Mouse (Mus musculus): ENCODE measurements around the gene Tsga13.
A peak's percentile ranks its signal among the peaks of the same experiment; 100 is the strongest.

The Tsga13 gene

GRCm38 (mm10) chr6:30915473-30915872, at the start of gene Tsga13:
Gene Tsga13 (minus strand): TSS chr6:30915573.
- no peak for DNase-seq (ENCODE audit: low read depth, low spot score)

GRCm38 (mm10) chr6:30958736-30959540, 43.6 kb upstream of the Tsga13 start, which contains the start of gene Klf14:
Gene Klf14 (minus strand): TSS chr6:30959078.
- DNase-seq (ENCODE audit: low read depth, low spot score): no peak

GRCm38 (mm10) chr6:30957784-30958735, 42.7 kb upstream of the Tsga13 start:
- DNase-seq (ENCODE audit: low read depth, low spot score): no peak

GRCm38 (mm10) chr6:30939264-30939663, 23.9 kb upstream of the Tsga13 start:
- no peak for DNase-seq (ENCODE audit: low read depth, low spot score)

GRCm38 (mm10) chr6:30922821-30923220, 7.4 kb upstream of the Tsga13 start:
- DNase-seq (ENCODE audit: low read depth, low spot score): no peak

- no peak for DNase-seq (ENCODE audit: low read depth, low spot score)
Measured at GRCm38 (mm10) chr6:30921826-30922225, 6.5 kb upstream of the Tsga13 start.

- DNase-seq (ENCODE audit: low read depth, low spot score): no peak
Measured at GRCm38 (mm10) chr6:30920834-30921675, 5.7 kb upstream of the Tsga13 start.

GRCm38 (mm10) chr6:30907970-30908369, 7.4 kb downstream of the Tsga13 start:
- no peak for DNase-seq (ENCODE audit: low read depth, low spot score)

- no peak for DNase-seq (ENCODE audit: low read depth, low spot score)
Measured at GRCm38 (mm10) chr6:30904911-30905310, 10.5 kb downstream of the Tsga13 start.

- DNase-seq (ENCODE audit: low read depth, low spot score): no peak
Measured at GRCm38 (mm10) chr6:30904033-30904432, 11.3 kb downstream of the Tsga13 start.

GRCm38 (mm10) chr6:30897520-30897919, 17.9 kb downstream of the Tsga13 start:
- no peak for DNase-seq (ENCODE audit: low read depth, low spot score)

- no peak for DNase-seq (ENCODE audit: low read depth, low spot score)
Measured at GRCm38 (mm10) chr6:30896986-30897327, 18.4 kb downstream of the Tsga13 start.

GRCm38 (mm10) chr6:30896195-30896985, 19.0 kb downstream of the Tsga13 start, which contains the start of gene Copg2:
Gene Copg2 (minus strand): TSS chr6:30896794.
- DNase-seq (ENCODE audit: low read depth, low spot score): peak; percentile 91

GRCm38 (mm10) chr6:30895819-30896194, 19.6 kb downstream of the Tsga13 start:
- DNase-seq (ENCODE audit: low read depth, low spot score): no peak

GRCm38 (mm10) chr6:30893081-30893480, 22.3 kb downstream of the Tsga13 start:
- DNase-seq (ENCODE audit: low read depth, low spot score): no peak

GRCm38 (mm10) chr6:30891761-30892160, 23.6 kb downstream of the Tsga13 start:
- no peak for DNase-seq (ENCODE audit: low read depth, low spot score)

- no peak for DNase-seq (ENCODE audit: low read depth, low spot score)
Measured at GRCm38 (mm10) chr6:30884856-30885255, 30.5 kb downstream of the Tsga13 start.

- DNase-seq (ENCODE audit: low read depth, low spot score): no peak
Measured at GRCm38 (mm10) chr6:30883491-30883890, 31.9 kb downstream of the Tsga13 start.

GRCm38 (mm10) chr6:30876661-30877060, 38.7 kb downstream of the Tsga13 start:
- no peak for DNase-seq (ENCODE audit: low read depth, low spot score)

- DNase-seq (ENCODE audit: low read depth, low spot score): no peak
Measured at GRCm38 (mm10) chr6:30866501-30866900, 48.9 kb downstream of the Tsga13 start.

Measured in embryo, embryonic 11.5 days (tissue).